Mouse (Mus musculus) urinary bladder, postnatal 4 days (tissue): ENCODE measurements around the gene Trim2.

Source experiments
- DNase-seq, 2 experiments: peaks; one replicate each; pipeline ENCODE4 v3.0.0; 2021 to 2022; ENCODE audit warnings: low spot score in 2 of 2

Gene Trim2

GRCm38 (mm10) chr3:84136509-84136908 is 170.2 kb downstream of the Trim2 start:
- no peak for DNase-seq

GRCm38 (mm10) chr3:84135933-84136332 is 170.7 kb downstream of the Trim2 start:
- DNase-seq = no peak

DNA sequence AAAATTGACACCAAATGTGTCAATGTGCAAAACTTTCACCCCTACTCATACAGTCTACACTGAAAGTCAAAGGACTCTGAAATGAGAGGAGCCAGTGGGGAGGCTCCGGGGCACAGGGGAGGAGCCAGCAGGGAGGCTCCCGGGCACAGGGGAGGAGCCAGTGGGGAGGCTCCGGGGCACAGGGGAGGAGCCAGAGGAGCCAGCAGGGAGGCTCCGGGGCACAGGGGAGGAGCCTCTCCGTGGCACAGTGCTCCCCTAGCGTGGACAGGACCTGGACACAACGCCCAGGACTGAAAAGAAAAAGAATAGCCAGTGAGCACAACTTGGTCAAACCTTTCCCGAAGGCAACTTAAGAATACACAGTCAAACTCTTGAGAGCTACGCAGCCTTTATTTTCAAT is 171.3 kb downstream of the Trim2 start:
- DNase-seq = no peak

- DNase-seq = no peak
These were observed 175.3 kb downstream of the Trim2 start for GRCm38 (mm10) chr3:84131369-84131768.

DNA sequence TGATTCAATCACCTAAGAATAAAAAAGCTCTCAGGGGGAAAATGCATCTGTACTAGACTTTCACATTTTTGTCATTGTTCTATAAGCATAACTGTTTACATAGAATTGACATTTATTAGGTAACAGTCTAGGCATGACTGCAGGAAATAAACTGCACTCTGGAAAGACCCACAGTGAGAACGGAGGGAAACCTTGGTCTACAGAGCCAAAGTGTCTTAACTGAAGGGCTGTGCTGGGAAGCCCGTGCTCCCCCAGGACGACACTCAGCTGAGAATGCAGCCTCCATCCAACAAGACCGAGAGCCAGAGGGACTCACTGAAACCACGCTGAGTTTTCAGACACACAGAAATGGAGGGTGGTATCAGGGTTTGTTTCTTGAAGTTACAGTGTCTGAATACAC is 175.9 kb downstream of the Trim2 start:
- DNase-seq = no peak

- DNase-seq = no peak
These were observed 177.5 kb downstream of the Trim2 start for GRCm38 (mm10) chr3:84128871-84129870.

- no peak for DNase-seq
These were observed 179.2 kb downstream of the Trim2 start for GRCm38 (mm10) chr3:84127431-84127830.

GRCm38 (mm10) chr3:84126721-84127120 is 180.0 kb downstream of the Trim2 start:
- no peak for DNase-seq

DNA sequence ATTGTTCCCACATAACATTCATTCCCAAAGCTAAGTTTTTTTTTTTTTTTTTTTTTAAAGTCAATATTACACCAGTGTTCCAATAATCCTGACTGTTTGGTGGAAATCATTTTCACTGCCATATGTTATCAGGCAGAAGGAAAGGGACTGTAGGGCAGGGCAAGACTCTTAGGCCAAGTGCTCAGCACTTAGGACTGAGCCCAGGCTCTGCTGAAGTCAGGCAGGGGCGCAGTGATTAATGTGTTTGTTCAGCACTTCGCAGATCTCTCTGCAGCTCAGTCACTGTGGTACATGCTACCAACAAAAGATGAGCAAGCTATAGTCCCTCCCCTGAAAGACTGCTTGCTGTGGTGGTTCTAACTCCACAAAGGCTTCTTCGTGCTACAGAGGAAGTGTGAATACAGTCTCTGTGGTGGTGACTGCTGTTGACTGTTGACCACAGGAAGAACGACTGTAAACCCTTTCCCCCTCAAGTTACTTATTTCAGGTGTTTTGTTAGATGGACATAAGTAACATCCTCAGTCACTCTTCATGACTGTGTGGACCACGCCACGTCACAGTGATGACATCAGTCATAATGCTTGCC is 180.9 kb downstream of the Trim2 start:
- DNase-seq = no peak

DNA sequence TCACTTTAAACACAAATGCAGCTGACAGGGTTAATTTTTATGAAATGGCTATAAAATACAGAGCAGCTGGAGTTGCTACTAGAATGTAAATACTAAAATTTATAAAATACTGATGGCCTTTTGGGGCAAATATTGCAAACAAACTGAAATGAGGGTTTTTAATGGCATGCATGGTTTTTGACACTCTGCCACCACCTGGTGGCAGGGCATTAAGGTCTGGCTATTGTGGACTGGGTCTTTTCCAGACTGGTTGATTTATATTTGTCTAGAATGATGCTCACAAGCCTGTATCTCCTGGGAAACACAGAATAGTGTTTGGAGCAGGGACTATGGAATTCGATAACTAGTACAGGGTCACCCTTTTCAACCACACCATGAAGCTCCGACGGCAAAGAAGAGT is 183.2 kb downstream of the Trim2 start:
- no peak for DNase-seq

- no peak for DNase-seq
These were observed 188.0 kb downstream of the Trim2 start for GRCm38 (mm10) chr3:84118718-84119117.

GRCm38 (mm10) chr3:84118178-84118577 is 188.5 kb downstream of the Trim2 start:
- no peak for DNase-seq
